In genomic region chr5:4776495-4776894, GRCm38 (mm10) we compare ENCODE assay signal across 22 mouse cellular contexts. TPM values are rescaled to one million over a fixed set of nuclear protein-coding genes. Genes with fewer than 3 reads are reported as not detected.
DNase-seq lines count a peak whose midpoint lies in the region; ATAC-seq lines count a peak whose summit lies in the region.
"Had no signal": no experiment of that assay in that cellular context is flagged by ENCODE, and none has a peak within 500 bp of the region (broad histone marks: within the 10 kb centered on the region; RNA-seq: fewer than 3 reads in every experiment).

No protein-coding gene starts in this region.

- H3K4me3 ChIP-seq in midbrain, embryonic 11.5 days (ENCODE audit: low read depth, low read length), result no peak overlapping the region
- H3K4me3 ChIP-seq in midbrain, embryonic 14.5 days (replicated peaks; ENCODE audit: low read depth, low read length), result no peak overlapping the region
- no peak overlapping the region for H3K4me3 ChIP-seq in limb, embryonic 10.5 days
- H3K4me3 ChIP-seq: forebrain, embryonic 10.5 days; forebrain, embryonic 13.5 days; gastrocnemius, adult 2 months; heart, adult 2 months; heart, embryonic 10.5 days; hindbrain, embryonic 12.5 days; hindbrain, embryonic 15.5 days had no signal

- H3K27me3 ChIP-seq in midbrain, embryonic 11.5 days (ENCODE audit: control insufficient read depth, insufficient read depth, low read length), result no peaks in the 10 kb centered on the region
- peaks cover 3% of the 10 kb centered on the region; the same call in 1 of the 2 replicates for H3K27me3 ChIP-seq in midbrain, embryonic 14.5 days (ENCODE audit: control insufficient read depth, insufficient read depth, low read length)
- no peaks in the 10 kb centered on the region for H3K27me3 ChIP-seq in limb, embryonic 10.5 days (ENCODE audit: low read depth, poor library complexity, severe bottlenecking)
- H3K27me3 ChIP-seq: forebrain, embryonic 13.5 days; hindbrain, embryonic 12.5 days; hindbrain, embryonic 15.5 days had no signal

- H3K36me3 ChIP-seq in midbrain, embryonic 11.5 days (ENCODE audit: control insufficient read depth, insufficient read depth, low read length), result no peaks in the 10 kb centered on the region
- H3K36me3 ChIP-seq in midbrain, embryonic 14.5 days (ENCODE audit: control insufficient read depth, insufficient read depth, low read length), result no peaks in the 10 kb centered on the region
- no peaks in the 10 kb centered on the region for H3K36me3 ChIP-seq in limb, embryonic 10.5 days
- H3K36me3 ChIP-seq: forebrain, embryonic 10.5 days; heart, embryonic 10.5 days; hindbrain, embryonic 12.5 days; hindbrain, embryonic 15.5 days had no signal

- H3K4me1 ChIP-seq in midbrain, embryonic 11.5 days (ENCODE audit: control insufficient read depth, insufficient read depth, low read length), result peaks cover 7% of the 10 kb centered on the region
- peaks cover 8% of the 10 kb centered on the region; the same call in 1 of the 2 replicates for H3K4me1 ChIP-seq in midbrain, embryonic 14.5 days (ENCODE audit: control insufficient read depth, insufficient read depth, low read length)
- peaks cover 16% of the 10 kb centered on the region for H3K4me1 ChIP-seq in limb, embryonic 10.5 days
- H3K4me1 ChIP-seq: heart, embryonic 10.5 days had no signal

- no peak for ATAC-seq in midbrain, embryonic 11.5 days (ENCODE audit: low FRiP score)
- no peak for ATAC-seq in midbrain, embryonic 14.5 days (ENCODE audit: low FRiP score, low TSS enrichment)
- ATAC-seq: CD4-positive, CD25-positive, alpha-beta regulatory T cell, adult 4 months; forebrain, embryonic 13.5 days; forebrain, embryonic 16.5 days had no signal

- 77% methylated on average over 2 of the region's 2 CpGs for WGBS in midbrain, embryonic 11.5 days
- 77% methylated on average over 2 of the region's 2 CpGs for WGBS in midbrain, embryonic 14.5 days
- WGBS in limb, embryonic 10.5 days, result 10% methylated on average over 2 of the region's 2 CpGs

- no peak overlapping the region for H3K9ac ChIP-seq in midbrain, embryonic 11.5 days (ENCODE audit: low read length)
- no peak overlapping the region for H3K9ac ChIP-seq in midbrain, embryonic 14.5 days (replicated peaks; ENCODE audit: low read length)
- H3K9ac ChIP-seq: forebrain, embryonic 13.5 days; hindbrain, embryonic 12.5 days; hindbrain, embryonic 15.5 days had no signal

- H3K27ac ChIP-seq in midbrain, embryonic 11.5 days (ENCODE audit: low read depth, low read length), result no peak overlapping the region
- no peak overlapping the region for H3K27ac ChIP-seq in midbrain, embryonic 14.5 days (replicated peaks; ENCODE audit: low read depth, low read length)
- peak overlapping the region; percentile 46; the same call in 1 of the 2 replicates for H3K27ac ChIP-seq in limb, embryonic 10.5 days
- H3K27ac ChIP-seq: forebrain, embryonic 10.5 days; forebrain, embryonic 13.5 days; gastrocnemius, adult 2 months; heart, adult 2 months; heart, embryonic 10.5 days; hindbrain, embryonic 12.5 days; hindbrain, embryonic 15.5 days had no signal

- no peak overlapping the region for H3K4me2 ChIP-seq in midbrain, embryonic 11.5 days
- H3K4me2 ChIP-seq in midbrain, embryonic 14.5 days (ENCODE audit: low read length), result no peak overlapping the region
- H3K4me2 ChIP-seq: forebrain, embryonic 13.5 days; hindbrain, embryonic 12.5 days; hindbrain, embryonic 15.5 days had no signal

- DNase-seq in midbrain, embryonic 11.5 days (ENCODE audit: low spot score, missing footprints), result peak; percentile 51
- DNase-seq in midbrain, embryonic 14.5 days, result no peak
- DNase-seq in embryo, embryonic 10.5 days (ENCODE audit: low spot score), result peak; percentile 50
- DNase-seq in limb, embryonic 10.5 days (ENCODE audit: low spot score), result peak; percentile 43
- DNase-seq in frontal cortex, postnatal 14 days (ENCODE audit: low spot score in 2 of 2), result no peak
- DNase-seq in yolk sac, embryonic 10.5 days (ENCODE audit: low spot score), result no peak
- DNase-seq: adrenal gland, adult 8-10 months; adrenal gland, postnatal 25 days; cerebellum, adult 11-12 months; cerebellum, adult 8-10 months; cerebellum, postnatal 10 days; cerebellum, postnatal 36 days; gastrocnemius, adult 2 months; gastrocnemius, postnatal 14 days; heart, adult 2 months had no signal

- no peaks in the 10 kb centered on the region for H3K9me3 ChIP-seq in midbrain, embryonic 11.5 days (ENCODE audit: control insufficient read depth, low read length)
- H3K9me3 ChIP-seq in midbrain, embryonic 14.5 days (ENCODE audit: control insufficient read depth, low read length), result no peaks in the 10 kb centered on the region
- H3K9me3 ChIP-seq in limb, embryonic 10.5 days (replicated peaks), result no peaks in the 10 kb centered on the region
- H3K9me3 ChIP-seq: forebrain, embryonic 10.5 days; forebrain, embryonic 13.5 days; heart, embryonic 10.5 days; hindbrain, embryonic 12.5 days; hindbrain, embryonic 15.5 days had no signal

RNA-seq across cellular contexts. Expression of gene Fzd1, which starts 18.7 kb away (rescaled TPM):
- 26.5 and 26.9 TPM in 2 replicates for polyA plus RNA-seq in midbrain, embryonic 11.5 days (2014; fragmentation: Nextera tagmentation; extraction: Ambion mirVana)
- 38.6 and 44.3 TPM in 2 replicates for polyA plus RNA-seq in midbrain, embryonic 14.5 days (2014; fragmentation: Nextera tagmentation; extraction: Ambion mirVana)
- 20.9 and 25.7 TPM in 2 replicates for polyA plus RNA-seq in limb, embryonic 10.5 days (2016; fragmentation: Nextera tagmentation; extraction: Ambion mirVana)
- polyA plus RNA-seq: CD4-positive, CD25-positive, alpha-beta regulatory T cell, adult 4 months had no signal

Comparison
In these comparisons a context has a peak if more than half of its experiments do, and no peak if none do; other contexts are left out.
1. DNase-seq: peak in midbrain, embryonic 11.5 days (single experiment), embryo, embryonic 10.5 days (single experiment) and limb, embryonic 10.5 days (single experiment); none in midbrain, embryonic 14.5 days (single experiment), frontal cortex, postnatal 14 days (0 of 2) and yolk sac, embryonic 10.5 days (single experiment).